ENCODE assay signal across 8 mouse cellular contexts in genomic region chr12:70968141-70968790, GRCm38 (mm10). TPM values are rescaled to one million over a fixed set of nuclear protein-coding genes. Genes with fewer than 3 reads are reported as not detected.
DNase-seq lines count a peak whose midpoint lies in the region; ATAC-seq and TF ChIP-seq lines count a peak whose summit lies in the region.

No protein-coding gene starts in this region.

- intact Hi-C loops in heart, postnatal 36 days (cut with DNase I), result loop anchor here (2.0 kb wide), 2 partner anchors 29 to 81 kb away; no protein-coding TSS in a partner anchor

- H3K4me1 ChIP-seq in ES-E14 (ENCODE audit: control insufficient read depth in 2 of 2, insufficient read depth in 2 of 2, low read length in 2 of 2, poor library complexity in 1 of 2), result no peaks in the 10 kb centered on the region
- no peaks in the 10 kb centered on the region; the same call in 1 of the 2 replicates for H3K4me1 ChIP-seq in forebrain, embryonic 16.5 days (replicated peaks; ENCODE audit: control insufficient read depth, insufficient read depth, low read length)
- H3K4me1 ChIP-seq in lung, embryonic 14.5 days (ENCODE audit: insufficient read depth), result no peaks in the 10 kb centered on the region
- no peaks in the 10 kb centered on the region for H3K4me1 ChIP-seq in olfactory bulb, adult 2 months (ENCODE audit: control insufficient read depth, insufficient read depth, low read length)
- peaks cover 5% of the 10 kb centered on the region; the same call in 1 of the 2 replicates for H3K4me1 ChIP-seq in thymus, adult 2 months (replicated peaks; ENCODE audit: control insufficient read depth, insufficient read depth, low read length)

- peak overlapping the region; percentile 60 for H3K4me2 ChIP-seq in forebrain, embryonic 16.5 days (ENCODE audit: low read length)
- peak overlapping the region; percentile 68 for H3K4me2 ChIP-seq in lung, embryonic 14.5 days

- H3K27me3 ChIP-seq in forebrain, embryonic 16.5 days (replicated peaks; ENCODE audit: control insufficient read depth, insufficient read depth, low read length), result no peaks in the 10 kb centered on the region
- H3K27me3 ChIP-seq in lung, embryonic 14.5 days (ENCODE audit: insufficient read depth, low read length), result no peaks in the 10 kb centered on the region
- no peaks in the 10 kb centered on the region for H3K27me3 ChIP-seq in thymus, adult 2 months (ENCODE audit: control insufficient read depth, insufficient read depth, low read length)

- TF ChIP-seq POLR2A in olfactory bulb, adult 2 months (IDR thresholded peaks at IDR 0.05; ENCODE audit: insufficient read depth, low read depth, low read length), result no peak
- peak; percentile 43; the same call in 1 of the 2 replicates for TF ChIP-seq POLR2A in thymus, adult 2 months (IDR thresholded peaks at IDR 0.05; ENCODE audit: control insufficient read depth, extremely low read depth, insufficient read depth, low read length, poor library complexity)

- peak overlapping the region; percentile 80 for H3K9ac ChIP-seq in ES-E14 (ENCODE audit: insufficient read depth, low read depth, low read length, poor library complexity, severe bottlenecking)
- H3K9ac ChIP-seq in forebrain, embryonic 16.5 days (replicated peaks; ENCODE audit: low read depth, low read length), result peak overlapping the region; percentile 69
- H3K9ac ChIP-seq in lung, embryonic 14.5 days, result peak overlapping the region; percentile 77

- H3K27ac ChIP-seq in ES-E14 (ENCODE audit: insufficient read depth, low read depth, low read length, poor library complexity, severe bottlenecking), result peak overlapping the region; percentile 70
- H3K27ac ChIP-seq in forebrain, embryonic 16.5 days (ENCODE audit: low read length), result peak overlapping the region; percentile 86
- H3K27ac ChIP-seq in lung, embryonic 14.5 days (ENCODE audit: low read depth), result peak overlapping the region; percentile 98
- H3K27ac ChIP-seq in olfactory bulb, adult 2 months (ENCODE audit: insufficient read depth, low read depth, low read length), result peak overlapping the region; percentile 62
- peak overlapping the region; percentile 87 for H3K27ac ChIP-seq in thymus, adult 2 months (ENCODE audit: control insufficient read depth, insufficient read depth, low read length)

- peak overlapping the region; percentile 68 to 72 for H3K4me3 ChIP-seq in ES-E14 (ENCODE audit: insufficient read depth in 1 of 2, low read depth in 1 of 2, low read length in 2 of 2, poor library complexity in 1 of 2, severe bottlenecking in 1 of 2)
- H3K4me3 ChIP-seq in forebrain, embryonic 16.5 days (replicated peaks; ENCODE audit: low read length), result peak overlapping the region; percentile 50
- peak overlapping the region; percentile 65 for H3K4me3 ChIP-seq in lung, embryonic 14.5 days (ENCODE audit: low read depth, low read length)
- H3K4me3 ChIP-seq in olfactory bulb, adult 2 months (ENCODE audit: insufficient read depth, low read depth, low read length), result peak overlapping the region; percentile 68
- H3K4me3 ChIP-seq in thymus, adult 2 months (ENCODE audit: control insufficient read depth, insufficient read depth, low read length), result peak overlapping the region; percentile 94

- in situ Hi-C loops in ES-E14 (cut with MboI; ENCODE audit: low sequenced_read_pairs in 2 of 2, unreplicated experiment in 2 of 2), result no loop called here

- H3K9me3 ChIP-seq in ES-E14 (ENCODE audit: control insufficient read depth, insufficient read depth, low read depth, low read length), result no peaks in the 10 kb centered on the region
- H3K9me3 ChIP-seq in forebrain, embryonic 16.5 days (ENCODE audit: control insufficient read depth, low read length), result no peaks in the 10 kb centered on the region
- no peaks in the 10 kb centered on the region for H3K9me3 ChIP-seq in lung, embryonic 14.5 days (ENCODE audit: low read depth, low read length)

- TF ChIP-seq CTCF in lung, embryonic 14.5 days (IDR thresholded peaks at IDR 0.05; ENCODE audit: low read depth), result peak; percentile 72
- TF ChIP-seq CTCF in olfactory bulb, adult 2 months (IDR thresholded peaks at IDR 0.05; ENCODE audit: insufficient read depth, low read depth, low read length), result peak; percentile 52; the same call in 1 of the 2 replicates
- TF ChIP-seq CTCF in thymus, adult 2 months (IDR thresholded peaks at IDR 0.05; ENCODE audit: borderline replicate concordance, control insufficient read depth, extremely low read depth, insufficient read depth, low read length, poor library complexity), result peak; percentile 73; the same call in 1 of the 2 replicates

- ATAC-seq in forebrain, embryonic 16.5 days, result peak; percentile 83
- ATAC-seq in lung, embryonic 14.5 days (ENCODE audit: insufficient read depth), result peak; percentile 84

- WGBS in forebrain, embryonic 16.5 days, result 0% methylated on average over 33 of the region's 35 CpGs
- under 1% methylated on average over 35 of the region's 35 CpGs for WGBS in lung, embryonic 14.5 days
- under 1% methylated on average over 35 of the region's 35 CpGs for WGBS in olfactory bulb, adult 2 months
- WGBS in thymus, adult 2 months, result under 1% methylated on average over 35 of the region's 35 CpGs

- DNase-seq in ES-E14 (ENCODE audit: low read depth, low spot score), result peak; percentile 61
- DNase-seq in cerebellum, adult 11-12 months, result peak; percentile 85
- peak; percentile 81 to 89 for DNase-seq in heart, postnatal 36 days
- DNase-seq in layer of hippocampus, adult 8-10 months (ENCODE audit: low spot score in 2 of 2), result peak; percentile 64 to 79
- DNase-seq in lung, embryonic 14.5 days, result peak; percentile 88
- DNase-seq in thymus, adult 2 months, result peak; percentile 87

- H3K36me3 ChIP-seq in ES-E14 (ENCODE audit: control insufficient read depth, insufficient read depth, low read length, poor library complexity, severe bottlenecking), result no peaks in the 10 kb centered on the region
- H3K36me3 ChIP-seq in forebrain, embryonic 16.5 days (ENCODE audit: control insufficient read depth, insufficient read depth), result peaks cover 7% of the 10 kb centered on the region; the same call in 1 of the 2 replicates
- peaks cover 10% of the 10 kb centered on the region; the same call in 1 of the 2 replicates for H3K36me3 ChIP-seq in lung, embryonic 14.5 days (ENCODE audit: insufficient read depth)
- peaks cover 8% of the 10 kb centered on the region; the same call in 1 of the 2 replicates for H3K36me3 ChIP-seq in thymus, adult 2 months (ENCODE audit: control insufficient read depth, insufficient read depth, low read length)

TF ChIP-seq in ES-E14, 5 proteins besides CTCF, POLR2A, EP300 and RAD21:
- TF ChIP-seq ZNF384 (IDR thresholded peaks at IDR 0.05; ENCODE audit: low read depth, low read length) (no peak), MAFK (IDR thresholded peaks at IDR 0.05; ENCODE audit: insufficient read depth, low read depth, low read length) (no peak), ZC3H11A (IDR thresholded peaks at IDR 0.05; ENCODE audit: borderline replicate concordance, low read depth, low read length) (no peak), HCFC1 (IDR thresholded peaks at IDR 0.05; ENCODE audit: borderline replicate concordance, insufficient read depth, low read length) (no peak), CHD2 (IDR thresholded peaks at IDR 0.05; ENCODE audit: low read depth, low read length) (no peak)

RNA-seq across cellular contexts. Expression of gene Psma3, which starts 6.2 kb away (rescaled TPM):
- 209 and 306 TPM in 2 replicates for total RNA-seq in ES-E14 (2012; rRNA removed)
- 575 and 587 TPM in 2 replicates for polyA plus RNA-seq in forebrain, embryonic 16.5 days (2015; fragmentation: Nextera tagmentation; extraction: Ambion mirVana)
- 100 to 1,000 TPM; 193 to 201 TPM for total RNA-seq in heart, postnatal 36 days (2021)
- 100 to 1,000 TPM; 177 to 217 (median 209) TPM for total RNA-seq in layer of hippocampus, adult 8-10 months (2022)
- 621 and 650 TPM in 2 replicates for polyA plus RNA-seq in lung, embryonic 14.5 days (2014; fragmentation: Nextera tagmentation; extraction: Ambion mirVana)
- polyA plus RNA-seq in olfactory bulb, adult 2 months (2012; ENCODE audit: insufficient read depth, insufficient read length, low replicate concordance, missing spikeins), result not detected in 2 replicates
- 28.2 and 35.6 TPM in 2 replicates for polyA plus RNA-seq in thymus, adult 2 months (2012; rRNA removed)

RNA-seq across cellular contexts. Expression of gene Actr10, which starts 30.6 kb away (rescaled TPM):
- 68.8 and 86.2 TPM in 2 replicates for total RNA-seq in ES-E14 (2012; rRNA removed)
- polyA plus RNA-seq in forebrain, embryonic 16.5 days (2015; fragmentation: Nextera tagmentation; extraction: Ambion mirVana), result 199 and 240 TPM in 2 replicates
- total RNA-seq in heart, postnatal 36 days (2021), result 100 to 1,000 TPM; 134 to 142 TPM
- 100 to 1,000 TPM; 148 to 170 (median 156) TPM for total RNA-seq in layer of hippocampus, adult 8-10 months (2022)
- polyA plus RNA-seq in lung, embryonic 14.5 days (2014; fragmentation: Nextera tagmentation; extraction: Ambion mirVana), result 232 and 257 TPM in 2 replicates
- 132 TPM in 1 of 2 replicates, not detected in the other for polyA plus RNA-seq in olfactory bulb, adult 2 months (2012; ENCODE audit: insufficient read depth, insufficient read length, low replicate concordance, missing spikeins)
- 39.0 and 41.8 TPM in 2 replicates for polyA plus RNA-seq in thymus, adult 2 months (2012; rRNA removed)

RNA-seq across cellular contexts. Expression of gene Arid4a, which starts 47.5 kb away (rescaled TPM):
- 10.4 and 10.9 TPM in 2 replicates for total RNA-seq in ES-E14 (2012; rRNA removed)
- 51.2 and 52.1 TPM in 2 replicates for polyA plus RNA-seq in forebrain, embryonic 16.5 days (2015; fragmentation: Nextera tagmentation; extraction: Ambion mirVana)
- 10 to 100 TPM; 14.3 to 17.0 TPM for total RNA-seq in heart, postnatal 36 days (2021)
- total RNA-seq in layer of hippocampus, adult 8-10 months (2022), result 10 to 100 TPM; 31.8 to 40.3 (median 35.7) TPM
- 35.9 and 37.2 TPM in 2 replicates for polyA plus RNA-seq in lung, embryonic 14.5 days (2014; fragmentation: Nextera tagmentation; extraction: Ambion mirVana)
- not detected in 2 replicates for polyA plus RNA-seq in olfactory bulb, adult 2 months (2012; ENCODE audit: insufficient read depth, insufficient read length, low replicate concordance, missing spikeins)
- polyA plus RNA-seq in thymus, adult 2 months (2012; rRNA removed), result 7.5 and 8.1 TPM in 2 replicates

Comparison
In these comparisons a context has a peak if more than half of its experiments do, and no peak if none do; other contexts are left out.
1. Peak in every context shown above with its lines: DNase-seq, ATAC-seq, H3K4me3 ChIP-seq and H3K27ac ChIP-seq.